Mouse (Mus musculus) cerebellum, adult 9-11 months (tissue): ENCODE measurements around the gene Dnm1.

ENCODE experiments used
- DNase-seq: peaks from one replicate; pipeline ENCODE4 v3.0.0; 2022

The Dnm1 gene

DNA sequence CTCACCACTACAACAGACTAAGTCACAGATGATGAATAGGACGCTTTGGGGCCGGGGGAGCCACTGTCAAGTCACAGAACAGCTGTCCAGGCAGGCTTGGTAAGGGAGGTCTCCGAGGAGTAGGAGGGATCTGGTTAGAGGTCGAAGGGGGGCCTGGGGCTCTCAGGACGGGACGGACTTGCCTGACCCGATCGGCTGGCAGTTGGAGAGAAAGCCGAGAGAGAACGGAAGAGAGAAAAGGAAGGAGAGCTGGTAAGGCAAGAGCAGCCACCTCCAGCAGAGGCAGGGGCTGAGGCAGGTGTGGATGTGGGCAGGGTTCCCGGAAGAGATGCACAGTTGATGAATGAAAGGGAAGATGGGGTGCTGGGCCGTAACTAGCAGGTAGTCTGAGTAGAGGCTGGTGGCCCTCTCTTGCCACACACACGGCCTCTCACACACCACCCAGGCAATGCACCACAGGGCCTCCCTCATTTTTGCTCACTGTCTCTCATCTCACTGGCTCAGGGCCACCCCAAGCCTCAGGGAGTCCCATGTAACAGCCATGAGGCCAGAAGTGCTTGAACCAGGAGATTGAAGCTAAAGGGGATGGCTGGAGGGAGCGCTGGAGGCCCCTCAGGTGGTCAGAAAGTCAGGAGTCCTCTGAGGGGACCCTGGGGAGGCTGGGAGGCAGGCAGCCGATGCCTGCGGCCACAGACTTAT lies 44.1 kb downstream of the Dnm1 start:
- no peak for DNase-seq

DNA sequence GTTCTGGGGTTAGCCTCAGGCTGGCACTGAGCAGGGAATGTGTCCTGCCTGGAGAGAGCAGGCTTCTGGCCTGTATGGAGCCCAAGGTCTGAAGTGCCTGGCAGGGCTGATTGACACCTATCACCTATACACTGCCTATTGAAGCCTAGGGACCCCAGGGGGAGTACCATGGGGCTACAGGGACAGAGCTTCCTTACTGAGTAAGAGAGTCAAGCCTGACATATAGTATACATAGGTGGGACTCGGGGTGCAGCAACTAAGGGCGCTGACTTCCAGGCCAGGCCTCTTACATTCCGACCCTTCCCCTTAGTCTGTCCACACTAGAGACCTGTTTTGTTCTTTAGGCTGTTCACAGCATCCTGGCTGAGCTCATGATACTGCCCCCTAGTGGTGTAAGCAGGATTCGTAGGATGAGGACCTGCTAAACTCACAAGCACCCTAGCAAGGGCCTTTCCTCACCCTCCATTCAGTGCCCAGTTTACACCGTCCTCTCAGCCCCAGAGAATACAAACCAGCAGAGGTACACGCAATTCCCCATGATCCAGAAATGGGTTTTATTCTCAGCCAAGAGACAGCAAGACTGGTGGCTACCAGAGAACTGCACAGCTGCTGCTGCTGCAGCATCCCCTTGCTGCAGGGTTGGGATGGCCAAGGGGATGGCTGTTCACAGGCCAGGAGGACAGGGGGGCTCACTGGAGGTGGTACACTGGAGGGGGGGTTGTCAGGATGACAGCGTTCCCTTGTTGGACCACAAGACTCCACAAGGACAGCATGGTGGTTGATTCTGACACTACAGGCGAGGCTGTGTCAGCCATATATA lies 45.0 kb downstream of the Dnm1 start:
- DNase-seq, result peak; percentile 80

DNA sequence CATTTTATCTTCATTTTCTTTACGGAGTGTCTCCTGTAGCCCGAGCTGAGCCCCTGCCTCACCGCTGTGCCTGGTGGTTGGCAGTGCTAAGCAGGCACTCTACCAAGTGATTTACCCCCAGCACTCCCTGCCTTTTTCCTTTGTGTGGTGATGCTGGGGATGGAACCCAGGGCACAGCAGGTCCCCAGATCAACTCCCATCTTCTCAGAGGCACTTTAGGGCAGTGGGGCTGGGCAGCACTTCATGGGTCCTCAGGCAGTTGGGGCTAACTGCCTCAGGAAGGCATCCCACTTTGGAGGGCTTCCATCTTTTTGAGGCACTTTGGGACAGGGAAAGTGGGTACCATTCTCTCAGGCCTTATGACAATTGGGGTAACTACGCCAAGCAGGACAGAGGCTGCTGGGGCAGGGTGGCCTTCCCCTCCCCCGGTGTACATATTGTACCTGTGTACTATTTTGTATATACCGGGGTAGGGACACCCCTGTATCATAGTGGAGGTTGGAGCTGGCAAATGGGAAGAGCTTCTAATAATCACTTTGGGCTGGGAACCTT lies 45.8 kb downstream of the Dnm1 start:
- peak; percentile 60 for DNase-seq

DNA sequence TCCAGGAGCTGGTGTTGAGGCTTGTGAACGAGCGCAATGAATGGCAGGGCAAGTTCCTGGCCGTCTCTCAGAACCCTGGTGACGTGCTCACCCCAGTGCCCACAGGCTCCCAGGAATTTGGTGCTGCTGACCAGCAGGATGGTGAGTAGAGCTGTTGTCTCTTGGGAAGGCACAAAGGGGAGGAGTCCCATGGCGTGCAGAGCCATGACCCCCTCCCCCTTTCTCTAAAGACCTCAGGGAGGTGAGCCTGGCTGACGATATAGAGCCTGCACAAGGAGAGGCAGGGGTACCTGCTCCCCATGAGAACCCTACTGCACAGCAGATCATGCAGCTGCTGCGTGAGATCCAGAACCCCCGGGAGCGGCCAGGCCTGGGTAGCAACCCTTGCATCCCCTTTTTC lies 47.0 kb downstream of the Dnm1 start:
- DNase-seq, result peak; percentile 59

DNA sequence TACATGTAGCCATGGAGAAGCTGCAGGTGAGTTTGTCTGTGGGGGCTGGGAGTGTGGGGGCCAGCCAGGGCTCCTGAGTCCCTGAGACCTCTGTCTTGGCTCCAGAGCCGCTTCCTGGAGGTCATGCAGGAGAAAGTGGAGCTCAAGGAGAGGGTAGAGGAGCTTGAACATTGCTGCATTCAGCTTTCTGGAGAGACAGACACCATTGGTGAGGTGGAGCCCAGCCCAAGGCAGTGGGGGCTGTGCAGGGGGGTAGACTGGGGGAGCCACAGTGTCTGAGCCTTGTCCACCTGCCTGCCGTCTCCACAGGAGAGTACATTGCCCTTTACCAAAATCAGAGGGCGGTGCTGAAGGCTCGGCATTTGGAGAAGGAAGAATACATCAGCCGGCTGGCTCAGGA lies 47.5 kb downstream of the Dnm1 start:
- DNase-seq, result no peak

DNA sequence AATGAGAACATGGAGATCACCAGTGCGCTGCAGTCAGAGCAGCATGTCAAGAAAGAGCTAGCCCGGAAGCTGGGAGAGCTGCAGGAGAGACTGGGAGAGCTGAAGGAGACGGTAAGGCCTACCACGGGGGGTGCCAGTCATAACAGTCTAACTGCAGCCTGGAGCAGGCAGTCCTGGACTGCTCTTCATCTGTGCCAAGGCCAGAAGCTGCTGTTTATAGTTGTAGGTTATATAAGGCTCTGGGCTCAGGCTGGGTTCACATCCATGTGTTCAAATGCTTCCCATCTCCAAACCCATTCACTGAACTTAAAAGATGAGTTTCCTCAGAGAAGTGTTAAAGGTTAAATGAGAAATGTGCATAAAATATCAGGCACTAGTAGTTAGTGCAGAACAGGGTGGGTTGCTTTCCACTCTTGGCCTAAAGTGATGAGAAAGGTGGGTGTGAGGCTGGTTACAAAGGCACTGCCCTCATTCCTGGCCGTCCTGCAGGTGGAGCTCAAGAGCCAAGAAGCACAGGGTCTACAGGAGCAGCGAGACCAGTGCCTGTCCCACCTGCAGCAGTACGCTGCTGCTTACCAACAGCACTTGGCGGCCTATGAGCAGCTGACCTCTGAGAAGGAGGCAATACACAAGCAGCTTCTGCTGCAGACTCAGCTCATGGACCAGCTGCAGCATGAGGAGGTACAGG lies 48.8 kb downstream of the Dnm1 start:
- peak; percentile 83 for DNase-seq

DNA sequence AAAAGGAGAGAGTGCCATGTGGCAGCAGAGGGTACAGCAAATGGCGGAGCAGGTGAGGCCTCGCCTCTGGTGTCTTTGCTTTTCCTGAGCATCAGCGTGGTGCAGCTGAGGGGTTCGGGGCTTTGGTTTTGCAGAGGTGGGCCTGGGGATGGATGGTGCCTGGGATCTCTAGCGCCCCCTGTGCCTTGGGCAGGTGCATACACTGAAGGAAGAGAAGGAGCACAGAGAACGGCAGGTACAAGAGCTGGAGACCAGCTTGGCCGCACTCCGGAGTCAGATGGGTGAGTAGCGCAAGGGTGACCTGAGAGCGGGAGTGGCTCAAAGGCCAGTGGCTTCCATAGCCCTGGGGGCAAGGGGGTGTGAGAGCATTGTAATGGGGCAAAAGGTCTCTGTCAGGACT lies 50.2 kb downstream of the Dnm1 start:
- no peak for DNase-seq

DNA sequence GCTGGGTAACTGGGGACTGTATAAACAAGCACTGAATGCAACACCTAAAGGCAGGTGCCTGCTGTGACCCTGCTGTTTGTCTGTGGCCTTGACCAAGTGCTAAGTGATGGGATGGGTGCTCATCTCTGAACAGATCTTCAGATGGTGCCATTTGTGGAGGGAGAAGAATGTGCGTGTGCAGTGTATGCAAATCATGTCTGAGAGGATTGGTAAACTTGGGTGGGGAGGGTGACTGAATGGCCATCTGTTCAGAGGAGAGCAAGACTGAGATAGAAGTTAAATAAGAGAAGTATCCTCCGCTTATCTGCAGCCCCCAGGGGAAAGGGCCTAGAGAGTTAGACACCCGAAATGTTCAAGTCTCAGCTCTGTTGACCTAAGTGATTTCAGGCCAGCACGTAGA lies 53.7 kb downstream of the Dnm1 start:
- no peak for DNase-seq

DNA sequence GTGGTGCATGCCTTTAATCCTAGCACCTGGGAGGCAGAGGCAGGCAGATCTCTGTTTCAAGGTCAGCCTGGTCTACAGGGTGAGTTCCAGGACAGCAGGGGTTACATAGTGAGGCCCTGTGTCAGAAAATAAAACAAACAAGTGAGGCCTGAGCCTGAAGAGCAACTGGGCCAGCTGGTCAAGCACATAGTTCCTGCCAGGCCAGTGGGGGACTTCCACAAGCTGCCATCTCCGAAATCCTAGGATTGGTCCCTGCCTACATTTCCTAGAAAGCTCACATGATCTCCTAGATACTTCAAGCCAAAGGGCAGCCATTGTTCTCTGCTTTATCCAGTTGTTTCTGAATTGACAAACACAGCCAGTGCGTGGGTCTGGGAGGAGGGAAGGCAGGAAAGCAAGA lies 57.3 kb downstream of the Dnm1 start:
- DNase-seq, result peak; percentile 38

DNA sequence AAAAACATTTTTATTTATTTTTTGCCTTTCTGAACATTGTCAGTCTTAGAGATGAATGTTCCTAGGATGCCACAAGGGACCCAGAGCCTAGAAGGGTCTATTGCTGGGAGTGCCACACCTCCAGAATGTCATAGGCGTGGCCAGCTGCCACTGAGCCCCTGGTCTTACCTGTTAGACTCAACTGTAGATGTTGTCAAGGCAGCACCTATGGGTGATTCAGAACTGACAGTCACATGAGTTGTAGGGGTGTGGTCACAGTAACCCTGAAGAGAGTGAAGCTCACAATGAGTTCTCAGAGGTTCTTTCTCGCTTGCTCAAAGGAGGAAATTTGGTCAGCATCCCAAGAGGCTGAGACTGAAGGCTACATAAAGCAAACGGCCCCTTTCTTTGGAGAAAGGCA lies 57.9 kb downstream of the Dnm1 start:
- DNase-seq, result peak; percentile 27

DNA sequence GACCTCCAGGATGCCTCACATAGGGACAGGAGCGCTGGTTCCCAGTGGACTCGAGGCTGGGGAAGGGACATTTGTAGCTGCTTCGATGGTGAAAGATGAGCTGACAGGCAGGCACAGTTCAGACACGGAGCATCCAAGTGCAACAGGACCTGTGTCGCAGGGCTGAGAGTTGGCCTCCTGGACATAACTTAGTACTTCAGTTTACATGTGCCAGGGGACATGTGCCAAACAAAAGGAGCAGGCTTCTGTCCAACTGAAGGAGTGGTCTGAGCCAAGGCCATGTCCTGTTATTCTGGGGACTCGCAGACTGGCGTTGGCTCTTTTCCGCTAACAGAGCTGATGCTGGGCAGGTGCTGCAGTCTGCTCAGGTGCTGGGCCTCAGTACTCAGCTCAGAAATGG lies 58.8 kb downstream of the Dnm1 start:
- DNase-seq, result peak; percentile 81

DNA sequence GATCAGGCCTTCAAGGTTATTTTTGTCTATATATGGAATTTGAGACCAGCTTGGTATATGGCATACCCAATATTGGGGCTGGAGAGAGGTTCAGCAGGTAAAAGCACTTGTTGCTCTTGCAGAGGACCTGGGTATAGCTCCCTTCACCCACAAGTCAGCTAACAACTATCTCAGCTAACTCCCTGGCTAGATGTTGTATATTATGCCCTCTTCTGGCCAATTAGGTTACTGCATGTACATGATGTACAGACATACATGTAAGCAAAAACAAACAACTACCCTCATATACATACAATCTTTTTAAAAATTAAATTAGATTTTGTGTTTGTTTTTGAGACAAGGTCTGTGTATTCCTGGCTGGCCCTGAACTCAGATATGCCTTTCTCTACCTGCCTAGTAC lies 63.6 kb downstream of the Dnm1 start:
- DNase-seq, result peak; percentile 24

DNA sequence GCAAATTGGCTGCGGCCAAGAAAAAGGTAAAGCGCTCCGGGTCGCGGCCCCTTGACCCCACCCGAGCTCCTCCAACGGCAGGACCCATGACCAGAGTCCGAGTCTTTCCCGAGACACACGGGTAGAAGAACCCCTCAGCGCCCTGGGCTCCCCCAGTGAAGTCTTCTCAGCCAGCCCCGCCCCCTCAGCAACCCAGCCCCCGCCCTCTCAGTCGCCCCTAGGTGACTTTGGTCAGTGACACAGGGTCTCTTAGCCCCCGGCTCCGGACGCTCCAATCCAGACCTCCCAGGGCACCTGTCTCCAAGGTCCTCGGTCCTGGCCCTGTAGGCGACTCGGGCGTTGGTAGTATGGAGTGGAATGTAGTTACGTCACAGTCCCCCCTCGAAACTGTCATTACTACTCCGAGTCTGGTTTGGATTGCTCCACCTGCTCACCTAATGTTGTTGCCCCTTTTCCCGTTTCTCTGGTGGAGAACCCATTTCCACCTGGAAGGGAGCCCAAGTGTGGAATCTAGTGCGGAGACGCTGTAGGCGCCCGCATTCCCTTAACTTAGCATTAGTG lies 64.7 kb downstream of the Dnm1 start:
- peak; percentile 78 for DNase-seq

DNA sequence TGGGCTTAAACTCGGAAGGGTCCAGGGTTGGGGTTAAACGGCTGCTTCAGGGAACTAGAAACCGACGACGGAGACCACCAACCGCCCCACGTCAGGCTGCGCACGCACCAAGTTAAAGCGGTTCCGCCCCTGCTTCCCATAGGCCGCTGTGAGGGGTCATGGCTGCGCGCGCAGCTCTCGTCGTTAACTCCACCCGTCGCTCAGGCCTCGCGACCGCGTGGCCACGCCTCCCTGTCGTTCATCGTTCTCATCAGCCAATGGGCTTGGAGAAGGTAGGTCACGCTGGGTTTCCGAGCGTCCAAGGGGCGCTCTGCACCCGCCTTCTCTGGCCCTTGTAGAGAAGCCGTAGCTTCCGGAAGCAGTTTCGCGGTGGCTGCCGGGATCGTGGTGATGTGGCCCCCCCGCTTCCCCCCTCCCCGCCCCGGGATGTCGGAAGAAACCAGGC lies 65.2 kb downstream of the Dnm1 start, which contains the start of gene Swi5:
Gene Swi5 (minus strand): TSS at position 153 of the 445 bp plus-strand sequence.
- peak; percentile 99 for DNase-seq

DNA sequence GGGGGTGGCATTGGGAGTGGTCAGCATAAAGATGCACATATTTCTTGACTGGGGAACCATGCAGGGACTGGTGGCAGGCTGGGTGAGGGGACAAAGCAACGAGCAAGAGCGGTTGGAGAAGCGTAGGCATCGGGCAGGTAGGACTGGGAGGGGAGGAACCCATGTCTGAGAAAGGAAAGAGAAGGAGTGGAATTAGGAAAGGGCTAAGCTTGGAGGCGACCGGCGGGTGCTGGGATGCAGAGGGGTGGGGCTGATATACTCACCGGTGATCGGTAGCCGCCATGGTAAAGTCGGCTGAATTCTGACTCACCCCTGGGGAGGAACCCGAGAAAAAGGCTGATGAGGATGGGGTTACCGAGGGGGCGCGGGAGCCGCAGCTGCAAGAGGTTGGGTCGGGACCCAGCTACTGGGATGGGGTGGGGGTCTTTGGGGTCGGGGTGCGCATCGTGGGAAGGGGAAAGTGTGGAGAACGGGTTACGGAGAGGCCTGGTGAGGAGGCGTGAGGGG lies 65.8 kb downstream of the Dnm1 start, which contains the start of gene Golga2:
Gene Golga2 (plus strand): TSS at position 51 of the 507 bp plus-strand sequence.
- DNase-seq, result no peak

DNA sequence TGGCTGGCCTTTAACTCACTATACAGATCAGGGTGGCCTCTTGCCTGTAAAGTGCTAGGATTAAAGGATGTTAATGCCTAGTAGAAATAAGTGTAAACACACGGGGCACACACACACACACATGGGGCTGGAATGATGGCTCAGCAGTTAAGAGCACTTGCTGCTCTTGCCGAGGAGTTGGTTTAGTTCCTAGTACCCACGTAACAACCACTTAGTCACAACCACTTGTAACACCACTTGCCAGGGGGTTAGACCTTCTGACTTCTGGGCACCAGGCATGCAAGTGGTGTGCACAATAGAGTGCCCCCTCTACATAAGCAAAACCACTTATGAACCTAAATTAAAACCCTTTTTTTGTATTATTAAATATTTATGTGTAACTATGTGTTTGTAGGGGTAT lies 69.2 kb downstream of the Dnm1 start:
- no peak for DNase-seq

DNA sequence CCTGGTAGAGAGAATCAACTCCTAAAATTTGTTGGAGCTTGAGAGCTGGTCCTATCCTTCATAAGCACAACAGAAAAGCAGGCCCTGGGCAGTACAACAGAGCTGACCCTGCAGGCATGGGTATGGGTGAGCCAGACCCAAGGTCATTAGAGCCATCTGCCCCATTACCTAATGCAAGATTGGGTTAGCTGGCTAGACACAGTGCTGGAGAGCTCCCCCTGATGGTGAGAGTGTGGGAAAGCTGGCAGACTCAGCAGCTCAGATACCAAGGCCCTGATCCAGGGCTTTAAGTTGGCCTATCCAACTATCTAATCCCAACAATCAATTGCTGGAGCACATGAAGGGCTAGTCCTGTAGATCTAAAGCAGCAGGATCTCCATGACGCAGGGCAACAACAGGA lies 70.4 kb downstream of the Dnm1 start:
- DNase-seq, result peak; percentile 66

DNA sequence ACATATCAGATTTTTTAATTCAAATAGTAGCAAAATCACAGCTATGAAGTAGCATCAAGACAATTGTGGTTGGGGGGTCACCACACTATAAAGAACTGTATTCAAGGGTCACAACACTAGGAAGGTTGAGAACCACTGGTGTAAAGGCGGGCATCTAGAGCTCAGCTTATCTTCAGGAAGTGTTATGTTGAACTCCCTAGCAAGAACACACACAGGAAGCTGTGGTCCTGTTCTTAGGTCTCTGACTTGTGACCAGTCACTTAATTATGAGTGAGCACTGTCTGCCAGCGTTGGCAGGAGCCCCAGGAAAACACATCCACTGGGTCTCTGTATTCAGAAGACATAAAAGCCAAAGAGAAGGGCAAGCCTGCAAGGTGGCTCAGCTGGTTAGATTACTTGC lies 70.8 kb downstream of the Dnm1 start:
- no peak for DNase-seq

DNA sequence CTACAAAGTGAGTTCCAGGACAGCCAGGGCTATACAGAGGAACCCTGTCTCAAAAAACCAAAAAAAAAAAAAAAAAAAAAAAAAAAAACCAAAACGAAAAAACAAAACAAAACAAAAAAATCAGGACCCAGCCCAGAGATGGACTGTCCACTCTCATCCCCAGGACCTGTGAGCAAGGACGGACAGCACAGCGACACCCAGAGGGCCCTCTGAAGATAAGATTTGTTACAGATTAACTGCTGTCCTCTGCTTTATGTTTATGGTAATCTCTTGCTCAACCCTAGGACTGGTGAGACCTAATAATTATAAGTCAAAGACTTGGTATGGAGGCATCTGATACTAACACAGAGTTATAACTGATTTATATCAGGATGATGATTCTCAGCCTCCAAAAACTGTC lies 77.3 kb downstream of the Dnm1 start:
- DNase-seq, result no peak

DNA sequence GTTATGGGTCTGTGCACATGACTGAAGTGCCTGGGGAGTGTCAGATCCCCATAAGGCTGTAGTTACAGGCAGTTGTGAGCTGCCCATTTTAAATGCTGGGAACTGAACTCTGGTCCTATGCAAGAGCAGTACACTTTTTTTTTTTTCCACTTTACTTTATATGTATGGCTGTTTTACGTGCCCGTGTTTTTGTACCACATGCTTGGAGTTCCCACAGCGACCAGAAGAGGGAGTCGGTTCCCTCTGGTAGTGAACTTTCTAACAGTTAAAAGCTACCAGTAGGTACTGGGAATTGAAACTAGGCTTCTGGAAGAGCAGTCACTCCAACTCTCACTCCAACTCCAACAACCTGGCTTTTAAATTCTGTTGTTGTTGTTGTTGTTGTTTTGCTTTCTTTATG lies 92.5 kb downstream of the Dnm1 start:
- DNase-seq, result peak; percentile 45

DNA sequence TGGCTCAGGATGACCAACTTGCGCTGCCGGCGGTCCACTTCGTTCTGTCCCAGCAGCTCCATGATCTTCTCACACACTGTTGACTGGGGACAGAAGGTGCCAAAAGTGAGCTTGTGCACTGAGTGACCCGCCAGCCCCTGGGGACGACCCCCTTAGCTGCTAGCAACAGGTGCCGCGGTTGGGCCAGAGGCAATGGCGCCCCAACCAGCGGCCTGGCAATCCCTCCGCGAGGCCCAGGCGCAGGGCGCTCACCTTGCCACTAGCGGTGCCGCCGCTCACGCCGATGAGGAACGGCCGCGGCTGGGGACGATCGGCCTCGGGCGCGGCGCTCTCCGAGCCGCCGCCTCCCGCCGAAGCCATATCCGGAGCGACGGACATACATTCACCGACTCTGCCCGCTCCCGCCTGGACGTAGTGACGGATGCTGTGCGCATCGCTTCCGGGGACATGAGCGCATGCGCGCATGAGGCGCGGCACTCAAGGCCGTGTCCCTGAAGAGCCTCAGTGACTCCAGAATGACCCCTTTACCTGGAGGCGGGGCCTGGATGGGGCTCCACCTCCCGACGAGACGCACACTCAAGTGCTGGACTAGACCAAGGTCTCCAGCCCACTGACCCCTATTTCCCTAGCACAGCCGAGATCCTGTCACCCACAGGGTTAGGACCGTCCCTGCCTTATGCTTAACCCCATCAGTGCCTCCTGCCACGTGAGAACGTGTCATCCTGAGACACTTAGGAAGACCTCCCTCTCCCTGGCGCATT lies 93.3 kb downstream of the Dnm1 start, which contains the start of gene Uck1:
Gene Uck1 (minus strand): TSS at position 503 of the 761 bp plus-strand sequence.
- DNase-seq, result peak; percentile 94
